Mouse (Mus musculus) kidney, embryonic 14.5 days (tissue): Measurements from ENCODE around the gene Arl5c. TPM values are rescaled to one million over a fixed set of nuclear protein-coding genes. Genes with fewer than 3 reads are reported as not detected.

Experiments
- ATAC-seq: fragments of 200-750 bp; cut with Nextera tagmentation; 2 replicates; pipeline ENCODE4 v1.8.0; 2017; ENCODE audit warnings: moderate number of reproducible peaks, mild to moderate bottlenecking, moderate TSS enrichment, moderate library complexity; ENCODE audit not compliant: low FRiP score, low TSS enrichment
- H3K27ac ChIP-seq: fragments of 300-500 bp; sonication (generic); 2 replicates; pipeline ENCODE4 v1.5.1; 2014; ENCODE audit warnings: low read depth, mild to moderate bottlenecking, low read length, moderate library complexity, mixed read lengths
- H3K27me3 ChIP-seq: fragments of 300-500 bp; sonication (generic); 2 replicates; pipeline ENCODE4 v1.6.1; 2014; ENCODE audit warnings: mild to moderate bottlenecking, low read length; ENCODE audit not compliant: control insufficient read depth, insufficient read depth
- H3K36me3 ChIP-seq: fragments of 300-500 bp; sonication (generic); 2 replicates; pipeline ENCODE4 v1.6.1; 2014; ENCODE audit warnings: low read length, mixed read lengths; ENCODE audit not compliant: control insufficient read depth, insufficient read depth
- H3K4me1 ChIP-seq: fragments of 300-500 bp; sonication (generic); 2 replicates; pipeline ENCODE4 v1.6.1; 2014; ENCODE audit warnings: low read length, mixed read lengths; ENCODE audit not compliant: control insufficient read depth, insufficient read depth
- H3K4me2 ChIP-seq: fragments of 300-500 bp; sonication (generic); replicated peaks from 2 replicates; pipeline ENCODE4 v1.6.1; 2014; ENCODE audit warnings: low read depth, mild to moderate bottlenecking, low read length
- H3K4me3 ChIP-seq: fragments of 300-500 bp; sonication (generic); 2 replicates; pipeline ENCODE4 v1.5.1; 2014; ENCODE audit warnings: mild to moderate bottlenecking, low read length
- H3K9ac ChIP-seq: fragments of 300-500 bp; sonication (generic); 2 replicates; pipeline ENCODE4 v1.6.1; 2014; ENCODE audit warnings: low read depth, mild to moderate bottlenecking, low read length, moderate library complexity
- H3K9me3 ChIP-seq: fragments of 300-500 bp; sonication (generic); 2 replicates; pipeline ENCODE4 v1.6.1; 2016; ENCODE audit warnings: low read length; ENCODE audit not compliant: control insufficient read depth
- WGBS: fragments of 180-500 bp; shearing (Covaris S2); extraction: QIAGEN DNeasy Blood & Tissue Kit; methylation state at CpG from one replicate; pipeline ENCODE4 v1.1.7; 2014; 5-methylcytosine and 5-hydroxymethylcytosine counted together
- polyA plus RNA-seq: library from polyadenylated mRNA; unstranded; fragments of >200 nt; fragmentation: Nextera tagmentation; extraction: Ambion mirVana; gene quantifications from 2 replicates; pipeline ENCODE4 v1.2.1, GENCODE M21; 2014

Gene Arl5c
- 9.3 and 16.2 TPM in 2 replicates for polyA plus RNA-seq

DNA sequence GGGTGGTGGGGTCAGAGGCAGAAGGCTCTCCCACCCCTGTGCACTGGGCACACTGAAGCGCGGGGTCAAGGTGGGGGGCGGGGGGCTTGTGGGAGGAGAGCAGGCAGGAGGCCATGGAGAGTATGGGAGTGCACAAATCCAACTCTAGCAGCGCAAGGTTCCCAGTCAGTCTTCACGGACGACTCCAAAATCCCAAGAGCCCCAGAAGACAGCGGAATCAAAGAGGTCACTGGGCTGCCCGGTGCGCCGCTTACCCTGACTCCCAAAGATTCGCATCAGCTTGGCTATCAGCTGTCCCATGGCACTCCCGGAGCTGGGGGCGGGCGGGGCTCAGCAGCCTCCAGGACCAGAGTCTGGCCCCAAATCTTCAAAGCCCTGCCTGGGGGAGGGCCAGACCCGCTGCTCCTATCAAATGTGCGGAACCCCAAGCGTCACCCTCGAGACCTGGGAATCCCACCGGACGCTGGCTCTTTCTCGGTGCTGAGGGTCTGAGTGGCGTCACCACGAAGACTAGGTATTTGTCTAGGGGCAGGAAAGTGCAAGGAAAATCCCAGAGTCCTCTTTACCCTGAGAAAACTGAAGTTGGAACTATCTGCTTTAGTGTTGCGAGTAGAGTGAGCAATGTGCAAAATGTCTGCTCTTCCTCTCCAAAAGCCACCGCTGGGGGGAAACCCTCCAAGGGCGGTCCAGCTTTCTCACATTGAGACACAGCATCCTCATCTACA is at the start of gene Arl5c:
TSS of gene Arl5c (minus strand) at position 618 of the 725 bp plus-strand sequence.
- no peak within 1 kb of the TSS for H3K27ac ChIP-seq
- H3K36me3 ChIP-seq = no peaks in the 10 kb centered on the region
- peak within 1 kb of the TSS; percentile 93 for H3K4me2 ChIP-seq
- H3K9me3 ChIP-seq = no peaks in the 10 kb centered on the region
- WGBS = 2% methylated on average over 26 of the region's 26 CpGs
- H3K4me1 ChIP-seq = 0 out of 2 replicates have a peak, but pooled peaks cover 3% of the 10 kb centered on the region
- peak within 1 kb of the TSS; percentile 48 for H3K4me3 ChIP-seq
- peaks cover under 1% of the 10 kb centered on the region; the same call in 1 of the 2 replicates for H3K27me3 ChIP-seq
- peak within 1 kb of the TSS; percentile 47 for H3K9ac ChIP-seq
- ATAC-seq = peak; percentile 39

- Histone ChIP-seq H3K9me3 (no peaks in the 10 kb centered on the region), H3K4me3 (no peak overlapping the region), H3K27ac (no peak overlapping the region), H3K27me3 (no peaks in the 10 kb centered on the region; the same call in 1 of the 2 replicates), H3K36me3 (no peaks in the 10 kb centered on the region), H3K9ac (no peak overlapping the region), H3K4me2 (no peak overlapping the region), H3K4me1 (peaks cover 10% of the 10 kb centered on the region)
- WGBS = 75% methylated on average over 4 of the region's 4 CpGs
- ATAC-seq = no peak
These were observed 49.6 kb upstream of the Arl5c start for GRCm38 (mm10) chr11:98045596-98045995.

GRCm38 (mm10) chr11:98044074-98044473 is 48.1 kb upstream of the Arl5c start:
- H3K27me3 ChIP-seq = no peaks in the 10 kb centered on the region; the same call in 1 of the 2 replicates
- H3K4me1 ChIP-seq = peaks cover 10% of the 10 kb centered on the region
- 54% methylated on average over 5 of the region's 5 CpGs for WGBS
- no peak overlapping the region for H3K27ac ChIP-seq
- H3K9me3 ChIP-seq = no peaks in the 10 kb centered on the region
- H3K9ac ChIP-seq = no peak overlapping the region
- no peaks in the 10 kb centered on the region for H3K36me3 ChIP-seq
- no peak overlapping the region for H3K4me3 ChIP-seq
- no peak for ATAC-seq
- no peak overlapping the region for H3K4me2 ChIP-seq

GRCm38 (mm10) chr11:98042741-98043140 is 46.8 kb upstream of the Arl5c start:
- no peak for ATAC-seq
- Histone ChIP-seq H3K4me2 (no peak overlapping the region), H3K9me3 (no peaks in the 10 kb centered on the region), H3K9ac (no peak overlapping the region), H3K27ac (no peak overlapping the region), H3K4me3 (no peak overlapping the region), H3K4me1 (peaks cover 10% of the 10 kb centered on the region), H3K27me3 (no peaks in the 10 kb centered on the region; the same call in 1 of the 2 replicates), H3K36me3 (no peaks in the 10 kb centered on the region)
- WGBS = 79% methylated on average over 6 of the region's 6 CpGs

DNA sequence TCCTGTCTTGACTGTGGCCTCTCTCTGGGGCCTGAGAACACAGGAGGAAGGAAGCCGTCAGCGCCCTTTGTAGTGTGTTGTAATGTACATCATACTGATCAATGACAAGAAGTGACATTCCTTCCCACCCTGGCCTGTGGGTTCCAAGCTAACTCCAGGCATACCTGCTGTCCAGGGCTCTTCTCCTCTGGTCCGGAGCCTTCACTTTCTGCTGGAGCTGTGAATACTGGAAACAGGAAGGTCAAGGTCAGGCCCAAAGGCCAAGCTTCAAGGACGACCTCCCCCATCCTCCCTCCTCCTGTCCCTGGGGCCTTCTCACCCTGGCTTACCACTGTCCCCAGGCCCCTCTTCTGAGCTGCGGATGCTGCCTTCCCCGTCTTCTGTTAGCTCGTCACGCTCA is 45.0 kb upstream of the Arl5c start:
- Histone ChIP-seq H3K36me3 (no peaks in the 10 kb centered on the region), H3K9ac (no peak overlapping the region), H3K4me2 (no peak overlapping the region), H3K9me3 (no peaks in the 10 kb centered on the region), H3K27me3 (peaks cover 5% of the 10 kb centered on the region; the same call in 1 of the 2 replicates), H3K27ac (no peak overlapping the region), H3K4me3 (no peak overlapping the region), H3K4me1 (peaks cover 15% of the 10 kb centered on the region)
- WGBS = 63% methylated on average over 8 of the region's 8 CpGs
- ATAC-seq = no peak

- no peaks in the 10 kb centered on the region for H3K36me3 ChIP-seq
- H3K4me3 ChIP-seq = no peak overlapping the region
- 69% methylated on average over 14 of the region's 14 CpGs for WGBS
- no peak for ATAC-seq
- no peak overlapping the region for H3K4me2 ChIP-seq
- H3K4me1 ChIP-seq = peaks cover 22% of the 10 kb centered on the region
- peaks cover 9% of the 10 kb centered on the region; the same call in 1 of the 2 replicates for H3K27me3 ChIP-seq
- no peak overlapping the region for H3K27ac ChIP-seq
- H3K9me3 ChIP-seq = no peaks in the 10 kb centered on the region
- no peak overlapping the region for H3K9ac ChIP-seq
These were observed 41.9 kb upstream of the Arl5c start for GRCm38 (mm10) chr11:98037871-98038270.

- H3K4me3 ChIP-seq = peak overlapping the region; percentile 34
- ATAC-seq = peak; percentile 48; the same call in 1 of the 2 replicates
- peaks cover 9% of the 10 kb centered on the region; the same call in 1 of the 2 replicates for H3K27me3 ChIP-seq
- H3K4me2 ChIP-seq = peak overlapping the region; percentile 68
- H3K4me1 ChIP-seq = peaks cover 19% of the 10 kb centered on the region
- no peaks in the 10 kb centered on the region for H3K9me3 ChIP-seq
- H3K9ac ChIP-seq = peak overlapping the region; percentile 31; the same call in 1 of the 2 replicates
- no peak overlapping the region for H3K27ac ChIP-seq
- 3% methylated on average over 22 of the region's 27 CpGs for WGBS
- peaks cover 5% of the 10 kb centered on the region for H3K36me3 ChIP-seq
These were observed 40.0 kb upstream of the Arl5c start for GRCm38 (mm10) chr11:98035977-98036377.

DNA sequence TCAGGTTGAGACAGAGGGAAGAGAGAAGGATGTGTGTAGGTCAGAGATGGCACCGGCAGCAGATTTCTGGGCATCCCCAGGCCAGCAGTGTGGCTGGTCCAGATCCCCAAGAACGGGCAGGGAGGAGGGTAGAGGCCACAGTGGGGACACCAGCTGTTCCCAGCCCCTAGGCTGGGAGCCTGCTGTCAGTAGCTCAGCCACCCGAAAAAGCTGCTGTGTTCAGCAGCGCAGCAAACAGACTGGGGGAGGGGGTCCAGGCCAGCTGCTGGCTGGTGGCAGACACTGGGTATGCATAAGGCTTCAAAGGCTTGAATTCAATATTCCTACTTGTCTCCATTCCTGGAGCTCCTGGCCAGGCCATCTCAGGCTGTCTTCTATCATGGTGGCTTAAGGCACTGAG is 38.9 kb upstream of the Arl5c start:
- Histone ChIP-seq H3K9me3 (no peaks in the 10 kb centered on the region), H3K9ac (no peak overlapping the region)
- ATAC-seq = peak; percentile 22; the same call in 1 of the 2 replicates

DNA sequence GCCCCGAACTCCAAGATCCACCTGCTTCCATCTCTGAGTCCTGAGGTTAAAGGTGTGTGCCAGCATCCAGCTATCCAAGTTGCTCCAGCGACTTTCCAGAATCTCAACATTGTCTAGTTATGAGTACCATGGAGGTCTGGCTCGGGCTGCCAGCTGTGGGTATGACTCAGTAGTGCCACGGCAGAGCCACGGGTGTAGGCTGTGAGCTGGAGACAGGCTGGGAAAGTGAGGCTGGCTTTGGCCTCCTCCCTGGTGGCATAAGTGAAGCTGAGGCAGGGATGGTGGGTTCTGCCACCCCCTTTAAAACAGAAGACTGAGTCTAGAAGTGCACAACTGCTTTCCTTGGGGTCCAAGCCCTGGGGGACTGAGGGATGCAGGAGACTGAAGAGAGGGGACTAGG is 38.1 kb upstream of the Arl5c start:
- H3K36me3 ChIP-seq = peaks cover 24% of the 10 kb centered on the region
- 84% methylated on average over 5 of the region's 5 CpGs for WGBS
- ATAC-seq = no peak
- H3K27me3 ChIP-seq = peaks cover 9% of the 10 kb centered on the region; the same call in 1 of the 2 replicates
- H3K9me3 ChIP-seq = no peaks in the 10 kb centered on the region
- no peak overlapping the region for H3K27ac ChIP-seq
- H3K9ac ChIP-seq = no peak overlapping the region
- peaks cover 19% of the 10 kb centered on the region for H3K4me1 ChIP-seq
- no peak overlapping the region for H3K4me3 ChIP-seq
- no peak overlapping the region for H3K4me2 ChIP-seq

More for the DNA sequence above, 38.9 kb upstream of the Arl5c start:
- no peak overlapping the region for H3K4me2 ChIP-seq
- H3K4me3 ChIP-seq = no peak overlapping the region
- peaks cover 9% of the 10 kb centered on the region; the same call in 1 of the 2 replicates for H3K27me3 ChIP-seq
- H3K36me3 ChIP-seq = peaks cover 16% of the 10 kb centered on the region
- WGBS = 28% methylated on average over 4 of the region's 4 CpGs
- peaks cover 19% of the 10 kb centered on the region for H3K4me1 ChIP-seq
- no peak overlapping the region for H3K27ac ChIP-seq
